Mouse (Mus musculus): ENCODE results near the gene Wdr45. TPM values are rescaled to one million over a fixed set of nuclear protein-coding genes. Genes with fewer than 3 reads are reported as not detected.
"Not testable (repeated sequence)": the region's sequence is repeated elsewhere in the genome, so short reads cannot be mapped to it uniquely, and the experiment has no call there.

The Wdr45 gene
- polyA plus RNA-seq, 1 experiment from 2014 or later = 24.0 TPM

DNA sequence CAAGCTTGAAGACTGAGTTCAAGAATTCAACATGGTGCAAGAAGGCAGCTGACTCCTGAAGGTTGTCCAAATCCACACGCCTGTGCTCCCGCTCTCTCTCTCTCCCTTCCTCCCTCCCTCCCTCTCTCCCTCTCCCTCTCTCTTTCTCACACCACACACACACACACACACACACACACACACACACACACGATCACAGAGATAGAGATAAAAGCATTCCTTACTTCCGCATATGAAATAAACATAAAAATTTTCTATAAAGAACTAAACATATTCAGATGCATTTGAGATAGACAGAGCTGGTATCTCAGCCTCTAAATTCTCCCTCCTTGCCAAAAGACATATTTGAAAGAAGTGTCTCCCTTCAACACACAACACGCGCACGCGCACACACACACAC lies 31.3 kb downstream of the Wdr45 start:
- no peak overlapping the region for H3K4me2 ChIP-seq (ENCODE audit: low read length)
- H3K9me3 ChIP-seq (ENCODE audit: control insufficient read depth, low read length) = no peaks in the 10 kb centered on the region
- no peaks in the 10 kb centered on the region for H3K27me3 ChIP-seq (ENCODE audit: control insufficient read depth, insufficient read depth, low read length)
- no peaks in the 10 kb centered on the region; a peak in 1 of 4 replicates for H3K4me1 ChIP-seq (ENCODE audit: control insufficient read depth in 2 of 2, insufficient read depth in 2 of 2, low read length in 2 of 2)
- WGBS = 84% methylated on average over 8 of the region's 8 CpGs
- ATAC-seq (ENCODE audit: insufficient number of reproducible peaks, insufficient read depth, low FRiP score, low read depth) = no peak
- H3K36me3 ChIP-seq (ENCODE audit: control insufficient read depth, insufficient read depth, low read length) = no peaks in the 10 kb centered on the region
- H3K4me3 ChIP-seq (ENCODE audit: control insufficient read depth in 1 of 2, insufficient read depth in 1 of 2, low read depth in 1 of 2, low read length in 2 of 2) = no peak overlapping the region
- no peak overlapping the region for H3K9ac ChIP-seq (ENCODE audit: low read length)
- H3K27ac ChIP-seq (replicated peaks in 1 of 2; ENCODE audit: control insufficient read depth in 1 of 2, insufficient read depth in 1 of 2, low read depth in 2 of 2, low read length in 2 of 2) = no peak overlapping the region

- Histone ChIP-seq H3K27me3 (ENCODE audit: control insufficient read depth, insufficient read depth, low read length) (no peaks in the 10 kb centered on the region), H3K27ac (replicated peaks in 1 of 2; ENCODE audit: control insufficient read depth in 1 of 2, insufficient read depth in 1 of 2, low read depth in 2 of 2, low read length in 2 of 2) (no peak within 1 kb of the TSS), H3K4me1 (ENCODE audit: control insufficient read depth in 2 of 2, insufficient read depth in 2 of 2, low read length in 2 of 2) (no peaks in the 10 kb centered on the region), H3K36me3 (ENCODE audit: control insufficient read depth, insufficient read depth, low read length) (no peaks in the 10 kb centered on the region), H3K9ac (ENCODE audit: low read length) (peak within 1 kb of the TSS; percentile 74), H3K9me3 (ENCODE audit: control insufficient read depth, low read length) (no peaks in the 10 kb centered on the region), H3K4me2 (ENCODE audit: low read length) (peak within 1 kb of the TSS; percentile 64), H3K4me3 (ENCODE audit: control insufficient read depth in 1 of 2, insufficient read depth in 1 of 2, low read depth in 1 of 2, low read length in 2 of 2) (peak within 1 kb of the TSS; percentile 61 to 83)
- peak; percentile 61 for ATAC-seq (ENCODE audit: insufficient number of reproducible peaks, insufficient read depth, low FRiP score, low read depth)
- 9% methylated on average over 53 of the region's 56 CpGs for WGBS
These were observed 36.4 kb downstream of the Wdr45 start, which contains the start of gene Ccdc120 for GRCm38 (mm10) chrX:7750432-7751116. Ccdc120 (minus strand) TSS chrX:7750905.

DNA sequence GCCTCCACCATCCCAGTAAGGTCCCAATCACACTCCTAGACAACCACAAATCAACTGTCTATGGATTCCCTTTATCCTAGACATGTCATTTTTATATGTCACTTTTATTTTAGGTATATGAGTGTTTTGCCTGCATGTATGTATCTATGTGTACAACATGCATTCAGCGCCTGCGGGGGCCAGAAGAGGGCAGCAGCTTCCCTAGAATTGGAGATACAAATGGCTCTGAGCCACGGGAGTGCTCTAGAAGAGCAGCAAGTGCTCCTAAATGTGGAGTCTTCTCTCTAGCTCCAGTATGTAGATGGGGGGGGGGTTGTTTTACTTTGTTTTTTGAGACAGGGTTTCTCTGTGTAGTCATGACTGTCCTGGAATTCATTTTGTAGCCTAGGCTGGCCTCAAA lies 39.5 kb downstream of the Wdr45 start:
- not testable (repeated sequence) for H3K4me3 ChIP-seq (ENCODE audit: control insufficient read depth in 1 of 2, insufficient read depth in 1 of 2, low read depth in 1 of 2, low read length in 2 of 2); H3K4me1 ChIP-seq (ENCODE audit: control insufficient read depth in 2 of 2, insufficient read depth in 2 of 2, low read length in 2 of 2); H3K9ac ChIP-seq (ENCODE audit: low read length); H3K9me3 ChIP-seq (ENCODE audit: control insufficient read depth, low read length); H3K36me3 ChIP-seq (ENCODE audit: control insufficient read depth, insufficient read depth, low read length); H3K4me2 ChIP-seq (ENCODE audit: low read length); H3K27ac ChIP-seq (replicated peaks in 1 of 2; ENCODE audit: control insufficient read depth in 1 of 2, insufficient read depth in 1 of 2, low read depth in 2 of 2, low read length in 2 of 2); H3K27me3 ChIP-seq (ENCODE audit: control insufficient read depth, insufficient read depth, low read length); ATAC-seq (ENCODE audit: insufficient number of reproducible peaks, insufficient read depth, low FRiP score, low read depth)
- 10% methylated on average over 3 of the region's 3 CpGs for WGBS

- H3K36me3 ChIP-seq (ENCODE audit: control insufficient read depth, insufficient read depth, low read length) = peaks cover 12% of the 10 kb centered on the region; the same call in 1 of the 2 replicates
- peak within 1 kb of the TSS; percentile 84 for H3K9ac ChIP-seq (ENCODE audit: low read length)
- 19% methylated on average over 38 of the region's 38 CpGs for WGBS
- peak; percentile 90 for ATAC-seq (ENCODE audit: insufficient number of reproducible peaks, insufficient read depth, low FRiP score, low read depth)
- no peaks in the 10 kb centered on the region for H3K9me3 ChIP-seq (ENCODE audit: control insufficient read depth, low read length)
- no peaks in the 10 kb centered on the region for H3K27me3 ChIP-seq (ENCODE audit: control insufficient read depth, insufficient read depth, low read length)
- peak within 1 kb of the TSS; percentile 64 to 81 for H3K27ac ChIP-seq (replicated peaks in 1 of 2; ENCODE audit: control insufficient read depth in 1 of 2, insufficient read depth in 1 of 2, low read depth in 2 of 2, low read length in 2 of 2)
- H3K4me2 ChIP-seq (ENCODE audit: low read length) = peak within 1 kb of the TSS; percentile 73
- peak within 1 kb of the TSS; percentile 66 to 89 for H3K4me3 ChIP-seq (ENCODE audit: control insufficient read depth in 1 of 2, insufficient read depth in 1 of 2, low read depth in 1 of 2, low read length in 2 of 2)
- peaks cover 2 to 20% of the 10 kb centered on the region in 2 experiments; a peak in 3 of 4 replicates for H3K4me1 ChIP-seq (ENCODE audit: control insufficient read depth in 2 of 2, insufficient read depth in 2 of 2, low read length in 2 of 2)
These were observed 48.2 kb downstream of the Wdr45 start, which contains the start of gene Tfe3 for GRCm38 (mm10) chrX:7762137-7762920. Tfe3 (plus strand) TSS chrX:7762560.

GRCm38 (mm10) chrX:7762921-7763197 lies 48.7 kb downstream of the Wdr45 start:
- H3K4me3 ChIP-seq (ENCODE audit: control insufficient read depth in 1 of 2, insufficient read depth in 1 of 2, low read depth in 1 of 2, low read length in 2 of 2) = peak overlapping the region; percentile 66 to 89
- no peaks in the 10 kb centered on the region for H3K27me3 ChIP-seq (ENCODE audit: control insufficient read depth, insufficient read depth, low read length)
- H3K9ac ChIP-seq (ENCODE audit: low read length) = peak overlapping the region; percentile 84
- peaks cover 2 to 20% of the 10 kb centered on the region in 2 experiments; a peak in 3 of 4 replicates for H3K4me1 ChIP-seq (ENCODE audit: control insufficient read depth in 2 of 2, insufficient read depth in 2 of 2, low read length in 2 of 2)
- peaks cover 17% of the 10 kb centered on the region; the same call in 1 of the 2 replicates for H3K36me3 ChIP-seq (ENCODE audit: control insufficient read depth, insufficient read depth, low read length)
- peak overlapping the region; percentile 73 for H3K4me2 ChIP-seq (ENCODE audit: low read length)
- WGBS = 18% methylated on average over 21 of the region's 21 CpGs
- peak overlapping the region; percentile 64 to 81 for H3K27ac ChIP-seq (replicated peaks in 1 of 2; ENCODE audit: control insufficient read depth in 1 of 2, insufficient read depth in 1 of 2, low read depth in 2 of 2, low read length in 2 of 2)
- no peaks in the 10 kb centered on the region for H3K9me3 ChIP-seq (ENCODE audit: control insufficient read depth, low read length)
- ATAC-seq (ENCODE audit: insufficient number of reproducible peaks, insufficient read depth, low FRiP score, low read depth) = peak; percentile 8; the same call in 1 of the 2 replicates

DNA sequence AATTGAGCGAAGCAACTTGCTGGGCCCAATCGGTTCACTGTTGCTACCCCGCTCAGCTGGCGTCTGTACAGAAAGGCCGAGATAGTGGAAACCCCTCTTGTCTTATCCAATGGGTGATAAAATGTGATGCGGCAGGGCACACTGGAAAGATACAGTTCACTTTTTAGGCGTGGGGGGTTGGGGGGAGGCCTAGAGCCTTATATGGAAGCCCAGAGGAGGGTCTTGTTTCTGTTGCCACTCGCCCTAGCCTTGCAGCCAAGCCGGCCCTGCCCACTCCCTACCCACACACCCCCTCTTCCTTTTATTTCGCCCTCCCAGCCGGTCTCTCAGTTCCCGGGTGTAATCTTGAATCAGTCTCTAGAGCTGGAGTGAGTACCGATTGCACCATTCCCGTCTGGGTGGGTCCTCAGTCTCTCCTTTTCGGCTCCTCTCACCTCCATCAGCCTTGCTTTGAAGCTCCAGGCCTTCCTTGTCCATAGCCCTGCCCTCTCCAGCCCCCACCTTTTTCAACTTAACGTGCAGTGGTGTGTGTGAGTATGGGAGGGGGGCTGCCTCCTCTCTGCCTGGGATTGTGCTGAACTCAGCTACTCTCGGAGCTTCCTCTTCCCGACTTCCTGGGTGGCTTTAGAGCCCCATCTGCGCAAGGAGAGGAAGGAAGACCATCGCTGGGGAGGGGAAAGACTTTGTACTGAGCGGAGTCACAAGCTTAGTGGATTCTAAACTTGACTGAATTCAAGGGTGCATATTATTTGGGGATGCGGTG lies 49.7 kb downstream of the Wdr45 start:
- no peak for ATAC-seq (ENCODE audit: insufficient number of reproducible peaks, insufficient read depth, low FRiP score, low read depth)
- WGBS = 13% methylated on average over 22 of the region's 22 CpGs

DNA sequence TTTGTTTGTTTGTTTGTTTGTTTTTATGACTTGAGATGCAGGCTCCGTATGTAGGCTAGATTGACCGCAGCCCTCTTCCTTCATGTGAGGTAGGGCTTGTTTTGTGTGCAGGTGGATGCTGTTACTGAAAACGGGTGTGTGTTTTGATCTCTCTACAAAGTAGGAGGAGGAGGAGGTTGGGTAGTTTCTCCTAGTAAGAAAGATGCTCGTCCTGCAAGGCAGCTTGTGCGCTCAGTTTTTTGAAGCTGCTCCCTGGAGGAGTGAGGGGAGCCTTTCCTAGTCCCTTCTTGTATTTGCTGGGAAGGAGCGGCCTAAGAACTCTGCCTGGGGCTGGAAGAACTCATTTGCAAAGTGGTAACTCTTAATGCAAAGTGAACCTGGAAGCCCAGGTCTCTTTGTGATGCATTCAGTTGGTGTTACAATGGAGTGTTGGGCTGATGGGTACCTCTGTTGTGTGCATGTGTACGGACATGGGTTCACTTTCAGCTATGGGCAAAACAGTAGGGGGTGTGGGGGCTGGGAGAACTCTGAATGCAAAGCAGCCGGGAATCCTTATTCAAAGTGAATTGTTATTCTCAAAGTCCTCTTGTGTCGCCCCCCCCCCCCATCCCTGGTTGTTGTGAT lies 50.6 kb downstream of the Wdr45 start:
- peak overlapping the region; percentile 73 for H3K4me2 ChIP-seq (ENCODE audit: low read length)
- no peak for ATAC-seq (ENCODE audit: insufficient number of reproducible peaks, insufficient read depth, low FRiP score, low read depth)
- WGBS = 19% methylated on average over 9 of the region's 9 CpGs
- peak overlapping the region; percentile 84; the same call in 1 of the 2 replicates for H3K9ac ChIP-seq (ENCODE audit: low read length)
- peak overlapping the region; percentile 66 to 89 for H3K4me3 ChIP-seq (ENCODE audit: control insufficient read depth in 1 of 2, insufficient read depth in 1 of 2, low read depth in 1 of 2, low read length in 2 of 2)
- H3K36me3 ChIP-seq (ENCODE audit: control insufficient read depth, insufficient read depth, low read length) = peaks cover 36% of the 10 kb centered on the region
- peaks cover 2 to 20% of the 10 kb centered on the region in 2 experiments; a peak in 3 of 4 replicates for H3K4me1 ChIP-seq (ENCODE audit: control insufficient read depth in 2 of 2, insufficient read depth in 2 of 2, low read length in 2 of 2)
- no peaks in the 10 kb centered on the region for H3K27me3 ChIP-seq (ENCODE audit: control insufficient read depth, insufficient read depth, low read length)
- H3K9me3 ChIP-seq (ENCODE audit: control insufficient read depth, low read length) = no peaks in the 10 kb centered on the region
- no peak overlapping the region; a peak in 1 of 4 replicates for H3K27ac ChIP-seq (replicated peaks in 1 of 2; ENCODE audit: control insufficient read depth in 1 of 2, insufficient read depth in 1 of 2, low read depth in 2 of 2, low read length in 2 of 2)

More for the DNA sequence above, 49.7 kb downstream of the Wdr45 start:
- H3K9me3 ChIP-seq (ENCODE audit: control insufficient read depth, low read length) = no peaks in the 10 kb centered on the region
- peaks cover 27% of the 10 kb centered on the region; the same call in 1 of the 2 replicates for H3K36me3 ChIP-seq (ENCODE audit: control insufficient read depth, insufficient read depth, low read length)
- peaks cover 2 to 20% of the 10 kb centered on the region in 2 experiments; a peak in 3 of 4 replicates for H3K4me1 ChIP-seq (ENCODE audit: control insufficient read depth in 2 of 2, insufficient read depth in 2 of 2, low read length in 2 of 2)
- H3K27me3 ChIP-seq (ENCODE audit: control insufficient read depth, insufficient read depth, low read length) = no peaks in the 10 kb centered on the region
- H3K4me2 ChIP-seq (ENCODE audit: low read length) = peak overlapping the region; percentile 73
- H3K4me3 ChIP-seq (ENCODE audit: control insufficient read depth in 1 of 2, insufficient read depth in 1 of 2, low read depth in 1 of 2, low read length in 2 of 2) = peak overlapping the region; percentile 66 to 89
- H3K9ac ChIP-seq (ENCODE audit: low read length) = peak overlapping the region; percentile 84
- H3K27ac ChIP-seq (replicated peaks in 1 of 2; ENCODE audit: control insufficient read depth in 1 of 2, insufficient read depth in 1 of 2, low read depth in 2 of 2, low read length in 2 of 2) = peak overlapping the region; percentile 21 to 64; a peak in 3 of 4 replicates

Measured in heart, embryonic 14.5 days (tissue).